Mouse (Mus musculus): ENCODE results near the gene Tab3. TPM values are rescaled to one million over a fixed set of nuclear protein-coding genes. Genes with fewer than 3 reads are reported as not detected.

Tab3 gene
- polyA plus RNA-seq, 1 experiment, result 0.69 TPM

DNA sequence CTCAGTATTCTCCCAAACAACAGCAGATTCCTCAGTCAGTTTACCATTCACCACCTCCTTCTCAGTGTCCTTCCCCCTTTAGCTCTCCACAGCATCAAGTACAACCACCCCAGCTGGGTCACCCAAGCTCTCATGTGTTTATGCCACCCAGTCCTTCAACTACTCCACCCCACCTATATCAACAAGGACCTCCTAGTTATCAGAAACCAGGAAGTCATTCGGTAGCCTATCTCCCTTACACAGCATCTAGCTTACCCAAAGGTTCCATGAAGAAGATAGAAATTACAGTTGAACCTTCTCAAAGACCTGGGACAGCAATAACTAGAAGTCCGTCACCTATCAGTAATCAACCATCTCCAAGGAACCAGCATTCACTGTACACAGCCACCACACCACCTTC, 40.9 kb downstream of the Tab3 start:
- peaks cover 3% of the 10 kb centered on the region for H3K27me3 ChIP-seq (replicated peaks)
- H3K9me3 ChIP-seq, result no peaks in the 10 kb centered on the region
- H3K4me3 ChIP-seq (replicated peaks), result no peak overlapping the region
- H3K36me3 ChIP-seq (replicated peaks; ENCODE audit: low read length), result peaks cover 35% of the 10 kb centered on the region
- TF ChIP-seq GATA1 (IDR thresholded peaks at IDR 0.05; ENCODE audit: borderline replicate concordance, low read length), result no peak
- TF ChIP-seq FLI1 (IDR thresholded peaks at IDR 0.05; ENCODE audit: low read length), result no peak
- no peaks in the 10 kb centered on the region for H3K4me1 ChIP-seq

DNA sequence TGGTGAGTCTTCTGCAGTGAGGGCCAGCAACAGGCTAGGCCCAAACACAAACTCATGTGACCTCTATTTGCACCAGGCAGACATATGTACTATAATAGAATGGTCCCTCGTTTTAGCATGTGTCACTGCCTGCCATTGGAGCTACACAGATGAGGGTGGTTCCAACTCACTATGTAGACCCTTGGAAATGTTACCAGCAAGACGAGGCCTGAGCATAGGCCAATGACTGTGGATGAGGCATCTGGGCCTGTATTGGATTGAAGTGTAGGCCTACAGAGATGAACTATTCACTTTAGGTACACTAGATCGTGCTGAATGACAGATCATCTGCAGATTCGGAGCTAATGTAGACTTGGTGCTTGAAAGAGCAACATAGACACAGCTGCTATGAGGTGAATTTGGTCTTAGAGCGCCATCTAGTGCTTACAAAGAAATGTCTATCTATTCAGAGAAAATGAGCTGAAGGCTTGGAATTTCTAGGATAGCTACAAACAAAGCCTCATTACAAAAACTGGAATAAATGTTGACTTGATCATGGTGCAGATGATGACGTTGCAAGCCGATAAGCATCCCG, 72.5 kb downstream of the Tab3 start:
- Histone ChIP-seq H3K4me1 (no peaks in the 10 kb centered on the region), H3K9me3 (no peaks in the 10 kb centered on the region), H3K27me3 (replicated peaks) (peaks cover 2% of the 10 kb centered on the region), H3K36me3 (replicated peaks; ENCODE audit: low read length) (no peaks in the 10 kb centered on the region), H3K4me3 (replicated peaks) (no peak overlapping the region)
- TF ChIP-seq FLI1 (IDR thresholded peaks at IDR 0.05; ENCODE audit: low read length), result no peak
- TF ChIP-seq GATA1 (IDR thresholded peaks at IDR 0.05; ENCODE audit: borderline replicate concordance, low read length), result no peak

DNA sequence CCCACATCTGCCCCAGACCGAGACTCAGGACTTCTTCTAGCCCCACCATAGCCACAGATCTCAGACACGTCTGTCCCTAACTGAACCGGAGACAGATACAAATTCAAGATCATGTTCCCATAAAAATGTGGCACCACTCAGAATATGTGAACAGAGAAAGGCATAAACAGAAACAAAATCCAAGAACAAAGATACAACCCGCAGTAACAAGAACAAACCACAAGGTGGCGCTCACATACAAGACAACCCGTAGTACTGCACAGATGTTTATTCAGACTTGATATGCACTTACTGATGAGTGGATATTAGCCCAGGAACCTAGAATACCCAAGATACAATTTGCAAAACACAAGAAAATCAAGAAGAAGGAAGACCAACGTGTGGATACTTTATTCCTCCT, 103.0 kb downstream of the Tab3 start:
- Histone ChIP-seq H3K36me3 (replicated peaks; ENCODE audit: low read length) (no peaks in the 10 kb centered on the region), H3K4me3 (replicated peaks) (no peak overlapping the region), H3K4me1 (no peaks in the 10 kb centered on the region), H3K27me3 (replicated peaks) (peaks cover 4% of the 10 kb centered on the region), H3K9me3 (no peaks in the 10 kb centered on the region)
- no peak for TF ChIP-seq FLI1 (IDR thresholded peaks at IDR 0.05; ENCODE audit: low read length)
- no peak for TF ChIP-seq GATA1 (IDR thresholded peaks at IDR 0.05; ENCODE audit: borderline replicate concordance, low read length)

DNA sequence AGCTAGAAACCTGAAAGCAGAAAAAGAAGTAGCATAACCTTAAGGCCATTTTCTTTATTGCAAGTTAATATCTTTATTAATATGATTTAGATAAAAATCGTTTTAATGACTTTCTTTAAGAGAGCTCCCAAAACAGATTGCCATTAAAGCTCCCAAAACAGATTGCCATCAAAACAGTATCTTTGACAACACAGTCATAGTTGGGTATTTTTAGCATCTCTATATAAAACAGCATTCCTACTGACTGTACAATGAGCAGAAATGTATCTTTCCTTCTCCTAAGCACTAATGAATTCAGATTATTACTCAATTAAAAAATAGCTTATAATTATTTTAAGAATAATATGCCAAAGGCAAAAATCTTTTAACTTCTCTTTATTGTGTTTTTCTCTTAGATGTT, 108.3 kb downstream of the Tab3 start:
- TF ChIP-seq GATA1 (IDR thresholded peaks at IDR 0.05; ENCODE audit: borderline replicate concordance, low read length) (no peak), FLI1 (IDR thresholded peaks at IDR 0.05; ENCODE audit: low read length) (no peak)
- H3K36me3 ChIP-seq (replicated peaks; ENCODE audit: low read length), result no peaks in the 10 kb centered on the region

GRCm38 (mm10) chrX:85683723-85684122, 109.9 kb downstream of the Tab3 start:
- H3K4me3 ChIP-seq (replicated peaks), result no peak overlapping the region

More for the DNA sequence above, 108.3 kb downstream of the Tab3 start:
- H3K4me3 ChIP-seq (replicated peaks), result no peak overlapping the region
- H3K4me1 ChIP-seq, result no peaks in the 10 kb centered on the region
- no peaks in the 10 kb centered on the region for H3K9me3 ChIP-seq
- H3K27me3 ChIP-seq (replicated peaks), result no peaks in the 10 kb centered on the region

More at GRCm38 (mm10) chrX:85683723-85684122, 109.9 kb downstream of the Tab3 start:
- TF ChIP-seq GATA1 (IDR thresholded peaks at IDR 0.05; ENCODE audit: borderline replicate concordance, low read length), result no peak
- no peak for TF ChIP-seq FLI1 (IDR thresholded peaks at IDR 0.05; ENCODE audit: low read length)
- Histone ChIP-seq H3K36me3 (replicated peaks; ENCODE audit: low read length) (no peaks in the 10 kb centered on the region), H3K4me1 (no peaks in the 10 kb centered on the region), H3K9me3 (no peaks in the 10 kb centered on the region), H3K27me3 (replicated peaks) (no peaks in the 10 kb centered on the region)

Other genes with a start within 250 kb of the Tab3 start
- 0.64 and 0.86 TPM in 2 replicates for gene Gk, start 202.8 kb downstream of the Tab3 start, polyA plus RNA-seq (2012; ENCODE audit: insufficient read depth, low replicate concordance)

All from megakaryocyte, embryonic 14.5 days (primary cell).